Mouse (Mus musculus) frontal cortex, postnatal 10 days (tissue): ENCODE measurements around the gene Zfp579.
"Not testable (repeated sequence)": the region's sequence is repeated elsewhere in the genome, so short reads cannot be mapped to it uniquely, and the experiment has no call there.

Source experiments
- DNase-seq, 2 experiments: peaks; one replicate each; pipeline ENCODE4 v3.0.0; 2022; ENCODE audit warnings: low spot score in 2 of 2, mixed read lengths in 1 of 2

Gene Zfp579

DNA sequence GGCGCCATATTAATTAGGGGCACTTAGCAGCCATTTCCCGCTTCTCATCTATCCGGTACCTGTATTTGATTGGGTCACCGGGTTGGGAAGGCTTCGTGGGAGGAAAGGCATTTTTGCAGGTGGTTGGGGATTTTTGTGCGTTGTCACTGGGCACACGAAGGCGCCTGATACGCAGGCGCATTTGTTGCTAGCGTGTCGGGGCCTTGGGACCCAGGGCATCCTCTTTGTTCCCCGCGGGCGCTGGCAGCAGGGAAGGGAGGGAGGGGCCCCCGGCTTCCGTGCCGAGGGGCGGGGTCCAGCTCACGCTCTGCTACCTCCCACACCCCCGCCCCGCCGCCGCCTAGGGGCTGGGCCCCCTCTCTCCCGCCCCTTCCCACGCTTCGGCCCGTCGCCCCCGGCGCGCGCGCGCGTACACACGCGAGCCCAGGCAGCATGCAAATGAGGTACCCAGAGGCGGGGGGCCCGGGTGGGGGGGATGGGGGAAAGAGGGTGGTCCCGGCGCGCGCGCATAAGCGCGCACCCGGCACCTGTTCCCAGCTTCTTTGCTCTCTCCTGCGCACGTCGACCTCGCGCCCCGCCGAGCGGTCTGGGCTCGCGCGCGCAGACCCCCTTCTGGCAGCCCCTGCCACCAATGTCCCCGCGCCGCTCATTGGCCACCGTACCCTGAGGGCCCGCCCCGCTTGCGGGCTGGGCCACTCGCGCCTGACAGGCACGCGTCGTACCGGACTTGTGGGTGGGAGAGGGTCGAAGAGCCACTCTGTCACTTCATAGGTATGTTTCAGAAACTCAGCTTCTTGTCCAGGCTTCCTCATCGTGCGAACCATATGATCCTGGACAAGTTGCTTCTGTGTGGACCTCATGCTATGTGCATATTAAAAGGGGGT lies 19.4 kb upstream of the Zfp579 start, which contains the start of gene Gm44973:
Gene Gm44973 (plus strand): TSS at position 379 of the 884 bp plus-strand sequence.
- peak; percentile 90 to 91 for DNase-seq

DNA sequence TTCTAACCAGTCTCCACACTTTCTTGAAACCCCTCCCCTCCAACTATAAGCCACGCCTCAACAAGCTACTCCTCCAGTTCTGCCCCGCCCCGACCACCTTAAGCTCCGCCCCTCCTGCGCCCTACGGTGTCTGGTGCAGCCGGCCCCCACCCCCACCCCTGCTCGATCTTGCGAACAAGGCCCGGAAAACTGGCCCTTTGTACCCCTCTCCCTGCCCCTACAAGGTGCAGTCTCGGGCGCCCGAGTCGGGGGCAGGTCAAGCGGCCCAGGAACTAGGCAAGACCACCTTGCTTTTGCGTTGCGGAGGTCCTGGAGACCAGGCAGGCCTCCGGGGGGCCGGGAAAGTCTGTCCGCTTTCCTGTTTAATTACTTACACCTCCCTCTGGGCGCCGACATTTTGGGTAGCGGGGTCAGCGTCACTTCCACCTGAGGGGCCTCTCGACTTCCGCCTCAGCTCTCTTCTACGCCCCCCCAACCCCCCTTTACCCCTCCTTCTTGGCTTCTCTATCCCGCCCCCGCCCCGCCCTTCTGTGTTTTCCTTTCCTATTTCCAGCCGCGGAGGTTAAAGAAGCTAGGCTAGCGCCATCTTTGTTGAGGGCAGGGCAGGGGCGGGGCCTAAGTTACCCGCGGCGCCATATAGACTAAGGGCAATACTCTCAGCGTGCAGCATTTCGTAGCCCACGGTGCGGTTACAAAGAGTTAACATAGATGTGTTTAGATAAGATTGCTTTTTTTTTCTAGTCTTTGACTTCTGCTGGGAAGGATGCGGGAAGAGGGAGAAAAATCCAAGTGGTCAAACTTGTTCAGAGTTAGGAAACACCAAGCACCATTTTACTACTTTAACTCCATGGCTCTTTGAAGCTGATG lies 18.5 kb upstream of the Zfp579 start, which contains the start of the genes Zfp524 and Fiz1:
Gene Zfp524 (plus strand): TSS at position 165 of the 867 bp plus-strand sequence.
Gene Fiz1 (minus strand): TSS at position 447 of the 867 bp plus-strand sequence.
- DNase-seq, result peak; percentile 95

DNA sequence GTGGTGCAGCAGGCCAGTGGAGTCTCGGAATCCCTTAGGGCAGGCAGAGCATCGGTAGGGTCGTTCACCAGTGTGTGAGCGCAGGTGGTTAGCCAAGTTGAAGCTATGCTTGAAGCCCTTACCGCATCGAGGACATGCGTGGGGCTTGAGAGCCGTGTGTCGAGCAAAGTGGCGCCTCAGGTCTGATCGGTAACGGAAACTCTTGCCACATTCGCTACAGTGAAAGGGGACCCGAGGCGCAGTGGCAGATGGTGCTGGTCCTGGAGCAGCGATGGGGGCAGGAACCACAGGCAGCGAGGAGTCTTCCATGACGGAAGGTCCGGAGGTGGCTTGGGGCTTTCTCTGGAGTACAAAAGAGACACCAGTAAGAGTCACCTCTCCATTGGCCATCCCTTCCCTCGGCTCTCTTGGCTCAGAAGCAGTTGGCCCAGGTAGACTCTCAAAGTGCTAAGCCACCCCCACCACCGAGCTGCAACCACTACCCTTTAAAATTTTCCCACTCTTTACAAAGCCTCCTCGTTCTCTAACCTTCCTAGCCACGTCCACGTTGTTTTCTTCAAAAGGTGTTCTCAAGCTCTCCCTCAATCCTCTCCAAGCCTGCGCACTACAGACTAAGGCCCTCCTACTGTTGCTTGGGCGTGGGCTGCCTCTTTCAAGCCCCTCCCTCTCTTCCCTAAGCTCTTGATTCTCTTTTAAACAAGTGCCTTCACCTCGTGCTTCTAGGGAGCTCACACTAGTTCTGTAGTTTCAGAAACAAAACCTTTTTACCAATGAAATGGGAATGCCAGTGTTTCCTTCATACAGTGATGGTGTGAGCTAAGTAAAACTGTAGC lies 16.9 kb upstream of the Zfp579 start:
- no peak for DNase-seq

DNA sequence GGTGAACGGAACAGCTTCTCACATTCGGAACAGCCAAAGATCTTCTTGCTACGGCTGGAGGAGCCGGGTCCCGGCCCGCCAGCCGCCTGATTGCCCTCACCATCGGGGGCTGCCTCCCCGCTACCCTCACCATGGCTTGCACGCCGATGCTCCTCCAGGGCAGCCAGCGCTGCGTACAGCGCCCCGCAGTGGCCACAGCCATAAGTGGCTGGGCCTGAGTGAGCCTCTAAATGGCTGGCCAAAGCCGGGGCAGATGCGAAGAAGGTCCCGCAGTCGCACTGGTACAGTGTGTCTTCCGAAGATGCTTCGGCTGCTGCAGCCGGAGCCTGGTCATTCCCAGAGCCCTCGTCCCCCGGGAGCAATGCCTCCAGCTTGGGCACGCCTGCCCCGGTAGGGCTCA lies 12.3 kb upstream of the Zfp579 start:
- DNase-seq, result no peak

DNA sequence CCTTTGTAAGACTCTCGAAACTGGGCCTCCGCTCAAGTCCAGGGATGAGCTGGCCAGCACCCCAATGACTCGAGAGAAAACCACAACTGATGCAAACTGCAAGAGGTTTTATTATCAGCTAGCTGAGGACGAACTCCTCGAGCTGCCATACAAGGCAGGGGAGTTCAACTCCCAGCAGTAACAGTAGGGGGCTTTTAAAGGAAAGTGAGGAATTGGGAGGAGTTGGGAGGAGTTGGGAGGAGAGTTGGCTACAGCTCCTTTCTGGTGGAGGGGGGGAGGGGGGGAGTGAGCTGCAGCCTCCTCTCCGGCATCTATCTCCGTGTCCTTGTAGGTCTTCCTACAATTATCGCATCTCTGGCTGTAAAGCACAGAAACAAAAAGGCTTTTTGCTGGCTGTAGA lies 6.9 kb upstream of the Zfp579 start:
- DNase-seq, result not testable (repeated sequence)

DNA sequence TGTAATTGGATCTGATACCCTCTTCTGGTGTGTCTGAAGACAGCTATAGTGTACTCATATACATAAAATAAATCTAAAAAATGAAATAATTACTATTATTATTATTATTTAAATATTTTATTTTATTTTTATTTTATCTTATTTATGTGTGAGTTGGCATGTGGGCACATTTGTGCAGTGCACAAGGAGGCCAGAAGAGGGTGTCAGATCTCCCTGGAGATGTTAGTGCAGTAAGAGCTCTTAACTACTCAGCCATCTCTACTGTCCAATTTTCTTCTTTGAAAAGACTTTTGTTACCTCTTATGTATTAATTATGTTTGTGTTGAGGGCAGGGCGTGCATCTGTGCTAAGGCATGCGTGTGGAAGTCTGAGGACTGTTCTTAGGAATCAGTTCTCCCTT lies 3.9 kb upstream of the Zfp579 start:
- no peak for DNase-seq

DNA sequence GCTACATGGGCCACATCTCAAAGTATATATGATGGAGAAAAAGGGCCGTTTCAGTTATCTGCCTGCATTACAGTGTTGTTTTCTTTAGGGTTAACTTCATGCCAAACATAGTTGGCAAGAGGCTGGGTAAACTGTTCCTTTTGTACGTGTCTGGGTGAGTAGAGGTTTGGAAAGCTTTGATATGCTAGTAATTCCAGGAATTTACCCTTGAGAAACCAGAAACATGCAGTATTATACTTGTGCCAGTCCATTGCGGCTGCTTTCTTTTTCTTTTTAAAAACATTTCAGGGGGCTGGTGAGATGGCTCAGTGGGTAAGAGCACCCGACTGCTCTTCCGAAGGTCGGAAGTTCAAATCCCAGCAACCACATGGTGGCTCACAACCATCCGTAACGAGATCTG lies 976 bp upstream of the Zfp579 start:
- no peak for DNase-seq

DNA sequence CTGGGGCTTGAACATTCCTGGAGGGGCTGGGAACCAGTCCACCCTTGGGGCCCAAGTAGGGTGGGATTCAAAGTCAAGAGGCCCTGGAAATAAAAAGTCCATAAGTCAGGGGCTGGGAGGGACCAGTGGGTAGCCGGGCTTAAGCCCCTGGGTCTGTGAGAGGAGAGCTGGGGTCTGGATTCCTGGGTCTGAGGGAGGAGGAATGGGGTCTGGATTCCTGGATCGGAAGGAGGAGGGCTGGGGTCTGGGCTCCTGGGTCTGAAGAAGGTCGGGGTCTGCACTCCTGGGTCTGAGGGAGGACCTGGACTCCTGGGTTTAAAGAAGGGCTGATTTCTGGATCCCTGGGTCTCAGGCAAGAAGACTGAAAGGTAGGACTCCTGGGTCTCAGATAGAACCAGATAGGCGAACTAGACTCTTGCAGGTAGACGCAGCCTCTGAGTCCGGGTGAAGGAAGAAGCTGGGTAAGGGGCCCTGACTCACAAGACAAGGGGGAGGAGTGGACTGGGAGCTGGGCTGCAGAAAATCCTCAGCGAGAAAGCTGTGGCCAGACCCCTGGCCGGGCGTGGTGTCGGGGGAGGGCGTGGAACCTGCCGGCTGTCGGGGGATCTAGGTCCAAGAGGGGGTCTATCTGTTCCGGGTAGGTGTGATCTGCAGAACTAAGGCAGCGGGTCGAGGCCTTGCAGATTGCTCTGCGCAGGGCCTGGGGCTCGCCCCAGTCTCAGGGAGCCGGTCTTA lies 523 bp downstream of the Zfp579 start:
- DNase-seq, result no peak

DNA sequence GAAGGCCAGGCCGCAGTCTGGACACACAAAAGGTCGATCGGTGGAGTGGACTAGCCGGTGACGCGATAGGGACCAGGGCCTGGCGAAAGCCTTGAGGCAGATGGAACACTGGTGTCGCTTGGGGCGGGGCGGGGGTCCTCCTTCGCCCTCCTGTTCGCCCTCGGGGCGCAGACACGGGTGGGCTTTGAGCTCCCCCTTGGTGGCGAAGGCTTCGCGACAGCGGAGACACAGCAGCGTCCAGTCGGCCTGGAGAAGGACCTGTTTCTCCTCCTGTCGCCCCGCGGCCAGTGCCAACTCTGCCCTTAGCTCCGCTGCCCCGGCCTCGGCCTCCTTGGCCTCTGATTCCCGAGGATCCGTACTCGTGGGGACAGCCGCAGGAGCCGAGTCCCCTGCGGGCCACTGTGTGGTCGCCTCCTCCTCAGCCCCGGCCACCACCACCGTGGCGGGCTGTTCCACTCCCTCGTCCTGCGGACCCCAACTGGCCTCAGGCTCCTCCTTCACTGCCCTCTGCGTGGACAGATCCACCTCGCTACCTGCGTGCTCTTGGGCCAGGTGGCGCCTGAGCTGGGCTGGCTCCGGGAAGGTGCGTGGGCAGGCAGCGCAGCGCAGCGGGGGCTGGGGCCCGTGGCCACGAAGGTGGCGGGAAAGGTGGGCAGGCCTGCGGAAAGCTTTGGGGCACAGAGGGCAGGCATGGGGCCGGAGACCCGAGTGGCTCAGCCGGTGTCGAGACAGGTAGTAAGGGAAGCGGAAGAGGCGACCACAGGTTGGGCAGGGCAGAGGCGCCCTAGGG lies 1.8 kb downstream of the Zfp579 start:
- DNase-seq, result no peak

DNA sequence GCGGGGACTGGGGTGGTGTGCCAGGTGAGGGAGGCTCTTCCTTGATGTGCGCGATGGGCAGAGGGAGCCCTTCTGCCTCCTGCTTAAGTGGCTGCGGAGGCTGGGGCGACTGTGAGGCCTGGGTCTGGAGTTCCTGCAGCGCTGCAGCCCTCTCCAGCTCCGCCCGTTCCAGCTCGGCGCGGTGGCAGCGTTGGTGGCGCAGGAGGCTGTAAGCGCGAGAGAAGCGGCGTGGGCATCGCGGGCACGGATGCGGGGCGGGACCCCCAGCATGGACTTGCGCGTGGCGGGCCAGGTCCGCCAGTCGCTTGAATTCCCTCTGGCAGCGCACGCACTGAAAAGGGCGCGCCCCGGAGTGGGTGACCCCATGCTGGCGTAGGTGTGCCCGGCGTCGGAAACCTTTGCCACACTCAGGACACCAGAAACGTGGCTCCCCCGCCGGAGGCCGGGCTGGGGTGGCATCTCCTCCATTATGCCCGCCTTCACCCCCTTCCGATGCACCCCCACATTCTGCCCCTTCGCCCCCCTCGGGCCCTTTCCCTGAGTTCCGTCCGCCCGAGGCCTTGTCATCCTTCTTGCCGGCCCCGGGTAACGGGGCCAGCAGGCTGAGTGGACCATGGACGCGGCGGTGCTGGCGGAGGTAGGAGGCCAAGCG lies 2.5 kb downstream of the Zfp579 start:
- DNase-seq, result no peak

DNA sequence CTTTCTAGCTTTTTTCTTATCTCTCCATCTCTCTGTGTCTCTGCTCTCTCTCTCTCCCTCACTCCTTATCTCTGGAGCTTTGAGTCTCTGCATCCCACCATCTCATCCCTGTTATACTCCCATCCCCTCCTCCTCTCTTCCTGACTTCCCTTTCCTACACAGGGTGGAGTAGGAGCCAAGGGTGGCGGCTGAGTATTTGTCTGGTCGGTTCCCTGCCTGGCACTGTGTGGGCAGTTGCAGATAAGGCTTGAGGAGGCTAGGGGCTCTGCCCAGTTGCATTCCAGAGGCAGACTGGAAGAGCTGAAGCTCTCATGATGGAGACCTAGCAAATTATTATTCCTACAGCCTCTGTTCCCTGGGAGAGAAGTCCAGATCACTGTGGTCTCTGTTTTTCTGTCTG lies 7.7 kb downstream of the Zfp579 start:
- no peak for DNase-seq

DNA sequence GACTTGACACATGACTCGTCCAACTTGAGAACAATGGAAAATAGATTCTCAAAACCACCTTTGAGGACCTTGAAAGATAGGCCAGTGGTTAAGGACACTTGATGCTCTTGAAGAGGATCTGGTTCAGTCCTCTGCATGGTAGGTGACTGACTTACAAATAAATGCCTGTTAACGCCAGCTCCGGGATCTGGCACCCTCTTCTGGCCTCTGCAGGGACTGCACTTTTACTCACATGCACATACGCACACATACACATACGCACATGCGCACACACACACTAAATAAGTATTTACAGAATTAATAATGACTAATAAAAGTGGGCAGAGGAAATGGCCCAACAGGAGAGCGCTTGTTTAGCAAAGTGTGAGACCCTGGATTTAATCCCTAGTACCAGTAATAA lies 19.1 kb downstream of the Zfp579 start:
- no peak for DNase-seq

DNA sequence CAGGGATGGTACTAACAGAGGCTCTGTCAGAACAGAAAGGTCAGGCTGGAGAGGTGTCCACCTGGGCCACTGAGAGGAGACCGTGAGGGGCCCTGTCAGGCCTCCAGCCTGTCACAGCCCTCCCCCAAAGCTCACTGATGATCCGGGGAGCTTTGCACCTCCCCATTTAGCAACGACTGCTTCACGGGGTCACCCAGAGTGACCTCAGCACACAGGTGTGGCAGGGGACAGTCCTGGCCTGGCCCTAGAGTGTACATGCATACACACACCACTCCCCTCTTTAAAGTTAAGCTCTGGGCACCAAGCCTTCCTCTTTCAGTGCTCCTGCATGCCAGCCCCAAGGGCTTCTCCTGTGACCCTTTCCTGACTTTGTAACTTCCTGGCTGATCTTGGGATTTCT lies 20.5 kb downstream of the Zfp579 start:
- no peak for DNase-seq

DNA sequence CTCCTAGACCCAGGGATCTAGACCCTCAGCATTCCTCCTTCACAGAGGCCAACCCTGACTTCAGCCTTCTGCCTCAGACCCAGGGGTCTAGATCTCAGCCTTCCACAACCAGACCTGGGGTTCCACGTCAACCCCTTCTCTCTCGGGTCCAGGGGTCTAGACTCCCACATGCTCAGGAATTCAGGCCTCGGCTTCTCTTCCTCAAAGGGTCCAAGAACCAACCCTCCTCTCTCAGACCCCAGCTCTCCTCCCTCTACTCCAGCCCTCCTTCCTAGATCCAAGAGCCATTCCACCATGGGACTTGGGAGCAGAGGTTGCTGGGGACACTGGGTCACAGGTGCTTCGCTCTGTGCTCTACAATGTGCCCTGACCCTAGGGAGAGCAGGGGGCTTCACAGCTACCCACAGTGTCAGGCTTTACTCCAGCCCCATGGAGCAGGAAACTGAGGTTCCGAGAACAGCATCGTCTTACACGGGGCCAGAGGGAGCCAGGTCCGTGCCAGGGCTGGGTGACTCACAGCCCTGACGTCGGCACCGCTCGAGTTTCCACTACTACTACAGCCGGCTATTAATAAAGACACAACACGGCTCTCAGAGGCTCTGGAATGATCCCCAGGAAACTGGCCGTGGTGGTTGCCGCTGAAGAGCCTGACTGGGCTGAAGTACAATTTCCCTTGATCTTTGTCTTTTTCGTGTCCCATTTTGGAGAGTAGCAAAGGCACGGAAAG lies 23.5 kb downstream of the Zfp579 start:
- no peak for DNase-seq

DNA sequence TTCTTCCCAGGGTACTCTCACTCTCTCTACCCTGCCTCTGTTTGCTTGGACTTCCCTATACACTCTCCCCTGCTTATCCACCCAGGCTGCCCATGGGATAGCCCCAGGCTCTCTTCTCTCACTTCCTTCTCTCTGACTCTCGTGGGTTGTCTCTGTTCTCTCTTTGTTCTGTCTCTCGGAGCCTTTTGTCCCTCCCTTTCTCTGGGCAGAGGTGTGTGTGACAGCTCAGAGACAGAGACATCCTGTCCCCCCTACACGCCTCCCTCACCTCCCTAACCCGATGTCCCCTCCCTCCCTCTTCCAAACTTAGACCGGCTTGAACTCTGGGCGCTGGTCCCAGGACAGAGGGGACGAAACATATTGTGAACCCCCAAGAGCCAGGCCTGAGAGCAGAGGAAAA lies 24.2 kb downstream of the Zfp579 start:
- no peak for DNase-seq

DNA sequence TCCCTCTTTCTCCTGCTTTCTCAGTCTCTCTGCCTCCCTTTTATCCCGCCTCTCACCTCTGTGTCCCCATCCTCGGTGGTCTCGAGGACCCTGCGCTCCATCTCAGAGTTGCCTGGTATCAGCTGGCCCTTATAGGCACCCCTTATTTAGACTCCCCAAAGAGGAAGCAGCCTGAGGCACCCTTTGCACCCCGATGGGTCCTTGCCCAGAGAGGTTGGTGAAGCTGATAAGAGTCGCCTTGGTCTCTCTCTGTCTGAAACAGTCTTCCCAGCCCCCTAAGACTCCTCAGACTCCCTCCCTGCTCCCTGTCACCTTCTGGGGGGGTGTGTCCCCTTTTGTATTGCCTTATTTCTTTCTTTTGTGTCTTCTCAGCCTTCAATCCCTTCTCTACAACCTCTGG lies 24.9 kb downstream of the Zfp579 start, which contains the start of gene Sbk3:
Gene Sbk3 (minus strand): TSS at position 101 of the 400 bp plus-strand sequence.
- DNase-seq, result no peak

DNA sequence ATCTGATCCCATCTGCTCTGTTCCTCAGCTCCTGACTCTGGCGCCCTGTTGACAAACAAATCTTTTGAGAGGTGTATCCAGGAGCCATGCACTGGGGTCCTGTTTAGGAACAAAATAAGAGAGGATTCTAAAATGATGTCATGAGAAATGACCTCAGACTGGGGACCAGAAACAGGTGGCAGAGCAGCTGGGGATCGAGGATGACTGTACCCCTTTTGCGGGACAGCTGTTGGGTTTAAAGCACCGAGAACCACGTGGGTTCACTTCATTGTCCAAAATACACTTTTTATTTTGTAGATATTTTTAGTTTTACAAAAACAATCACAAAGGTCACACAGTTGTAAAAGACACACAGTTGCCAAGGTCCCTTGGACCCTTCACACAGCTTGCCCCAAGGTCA lies 31.0 kb downstream of the Zfp579 start:
- DNase-seq, result no peak

DNA sequence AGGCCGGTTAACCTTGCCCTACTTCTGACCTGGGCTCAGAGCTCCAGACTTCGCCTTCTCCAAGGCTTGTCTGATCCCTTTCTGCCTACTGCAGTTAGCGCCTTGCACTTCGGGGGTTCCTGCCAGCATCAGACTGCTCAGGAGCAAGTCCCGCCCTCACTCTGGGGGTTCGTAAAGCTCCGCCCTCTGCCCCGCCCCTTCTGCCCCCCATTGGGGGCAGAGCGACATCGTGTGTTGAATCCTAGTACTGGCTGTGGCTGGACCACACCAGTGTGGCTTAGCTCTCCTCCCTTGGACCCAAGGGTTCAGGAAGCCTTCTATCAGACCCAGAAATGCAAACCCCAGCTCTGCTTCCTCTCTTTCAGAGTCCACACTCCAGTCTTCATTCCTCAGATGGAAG lies 31.7 kb downstream of the Zfp579 start, which contains the start of gene Sbk2:
Gene Sbk2 (minus strand): TSS at position 135 of the 400 bp plus-strand sequence.
- peak; percentile 42 to 76 for DNase-seq

DNA sequence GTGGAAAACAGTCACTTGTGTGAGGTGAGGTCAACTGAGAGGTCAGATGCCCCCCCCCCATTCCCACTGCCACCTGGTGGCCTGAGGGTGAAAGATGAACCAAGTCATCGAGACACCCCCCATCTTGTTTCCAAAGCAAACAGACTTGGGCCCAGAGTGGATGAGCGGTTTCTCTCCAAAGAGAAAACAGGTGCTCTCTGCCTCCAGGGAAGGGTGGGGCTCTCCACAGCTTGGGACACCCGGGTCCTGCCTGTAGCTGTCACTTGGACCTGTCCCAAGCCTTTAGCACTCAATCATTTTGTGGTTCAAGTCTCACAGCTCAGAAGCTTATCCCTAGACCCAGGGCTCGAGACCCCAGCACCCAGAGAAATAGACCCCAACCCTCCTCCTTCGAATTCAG lies 32.4 kb downstream of the Zfp579 start:
- DNase-seq, result no peak
